Mouse (Mus musculus): ENCODE results near the gene Ppp1r13l.

GRCm38 (mm10) chr7:19373367-19373766, 13.8 kb downstream of the Ppp1r13l start:
- TF ChIP-seq CTCF (IDR thresholded peaks at IDR 0.05; ENCODE audit: low read depth, low read length): no peak
- no peak for TF ChIP-seq POLR2A (IDR thresholded peaks at IDR 0.05; ENCODE audit: borderline replicate concordance, low read depth, low read length)

Measured in bone marrow macrophage, adult 2 months (primary cell).